Mouse (Mus musculus): ENCODE measurements at regions not wholly inside any gene's neighbourhood (a gene's known extent, or its start where the extent isn't known, plus 50 kb on each side); places are given as distances from the start of the nearest gene placed in this dataset.
A peak's percentile ranks its signal among the peaks of the same experiment; 100 is the strongest.

- DNase-seq = peak; percentile 35 to 75
Observed at GRCm38 (mm10) chr10:125726546-125726945, 239.4 kb upstream of the Lrig3 start.

- DNase-seq = no peak
Observed at GRCm38 (mm10) chr10:125735744-125736494, 230.0 kb upstream of the Lrig3 start.

GRCm38 (mm10) chr10:125743181-125743580 lies 222.8 kb upstream of the Lrig3 start:
- DNase-seq = no peak

- DNase-seq = no peak
Observed at GRCm38 (mm10) chr10:125749031-125749585, 216.9 kb upstream of the Lrig3 start.

- no peak for DNase-seq
Observed at GRCm38 (mm10) chr10:125752506-125753218, 213.3 kb upstream of the Lrig3 start.

- no peak for DNase-seq
Observed at GRCm38 (mm10) chr10:125759171-125759570, 206.8 kb upstream of the Lrig3 start.

GRCm38 (mm10) chr10:125762367-125763068 lies 203.4 kb upstream of the Lrig3 start:
- DNase-seq = no peak

GRCm38 (mm10) chr10:125764402-125765102 lies 201.4 kb upstream of the Lrig3 start:
- peak; percentile 44 to 60 for DNase-seq

- DNase-seq = no peak
Observed at GRCm38 (mm10) chr10:125765103-125765820, 200.7 kb upstream of the Lrig3 start.

- DNase-seq = no peak
Observed at GRCm38 (mm10) chr10:125768281-125768680, 197.7 kb upstream of the Lrig3 start.

- DNase-seq = no peak
Observed at GRCm38 (mm10) chr10:125773541-125773940, 192.4 kb upstream of the Lrig3 start.

GRCm38 (mm10) chr10:125782486-125782885 lies 183.5 kb upstream of the Lrig3 start:
- DNase-seq = no peak

GRCm38 (mm10) chr10:125784896-125785295 lies 181.1 kb upstream of the Lrig3 start:
- peak; percentile 25 to 52 for DNase-seq

- DNase-seq = peak; percentile 12 to 56
Observed at GRCm38 (mm10) chr10:125785448-125786196, 180.3 kb upstream of the Lrig3 start.

- DNase-seq = peak in 1 of 2 experiments; percentile 10
Observed at GRCm38 (mm10) chr10:125786197-125786879, 179.6 kb upstream of the Lrig3 start.

- peak; percentile 26 to 42 for DNase-seq
Observed at GRCm38 (mm10) chr10:125786880-125787337, 179.1 kb upstream of the Lrig3 start.

GRCm38 (mm10) chr10:125787441-125788060 lies 178.4 kb upstream of the Lrig3 start:
- DNase-seq = no peak

GRCm38 (mm10) chr10:125788262-125788661 lies 177.7 kb upstream of the Lrig3 start:
- DNase-seq = no peak

- no peak for DNase-seq
Observed at GRCm38 (mm10) chr10:125790924-125791323, 175.0 kb upstream of the Lrig3 start.

- DNase-seq = no peak
Observed at GRCm38 (mm10) chr10:125794504-125794903, 171.5 kb upstream of the Lrig3 start.

Data from lung, postnatal 4 days (tissue).